Mouse (Mus musculus): ENCODE measurements around the gene Acot1.

Gene Acot1

GRCm38 (mm10) chr12:84067752-84068151, 58.5 kb downstream of the Acot1 start:
- no peak for DNase-seq

Data from thymus, postnatal 14 days (tissue).